Mouse (Mus musculus) spleen, adult 2 months (tissue): Measurements from ENCODE around the gene Ptgds. TPM values are rescaled to one million over a fixed set of nuclear protein-coding genes. Genes with fewer than 3 reads are reported as not detected.
A peak's percentile ranks its signal among the peaks of the same experiment; 100 is the strongest.

ENCODE experiments used
- DNase-seq, 2 experiments: peaks; one replicate each; pipeline versions ENCODE4 v3.0.0 to v3.0.0-alpha.2; 2012 to 2021; ENCODE audit warnings: low spot score in 2 of 2, low read depth in 1 of 2
- H3K27ac ChIP-seq: fragments of 200-500 bp; 2 replicates; pipeline ENCODE4 v1.5.1; 2012; ENCODE audit warnings: low read length, inconsistent platforms; ENCODE audit not compliant: insufficient read depth
- H3K27me3 ChIP-seq: fragments of 200-500 bp; 2 replicates; pipeline ENCODE4 v1.6.1; 2012; ENCODE audit warnings: mild to moderate bottlenecking, moderate library complexity, low read length, inconsistent platforms; ENCODE audit not compliant: control insufficient read depth, insufficient read depth
- H3K36me3 ChIP-seq: fragments of 200-500 bp; 2 replicates; pipeline ENCODE4 v1.6.1; 2012; ENCODE audit warnings: mild to moderate bottlenecking, low read length, inconsistent platforms; ENCODE audit not compliant: control insufficient read depth, insufficient read depth
- H3K4me1 ChIP-seq: fragments of 200-500 bp; 2 replicates; pipeline ENCODE4 v1.6.1; 2011; ENCODE audit warnings: inconsistent platforms; ENCODE audit not compliant: control insufficient read depth, insufficient read depth, insufficient read length
- H3K4me3 ChIP-seq: fragments of 200-500 bp; 2 replicates; pipeline ENCODE4 v1.5.1; 2011; ENCODE audit warnings: mild to moderate bottlenecking, inconsistent platforms; ENCODE audit not compliant: insufficient read depth, insufficient read length; ENCODE audit errors: extremely low read depth
- CTCF ChIP-seq: fragments of 200-500 bp; IDR thresholded peaks from 2 replicates; pipeline ENCODE4 v1.5.1; 2011; ENCODE audit warnings: mild to moderate bottlenecking, inconsistent platforms; ENCODE audit not compliant: insufficient read depth, insufficient read length, insufficient replicate concordance; ENCODE audit errors: extremely low read depth
- POLR2A ChIP-seq: fragments of 200-500 bp; IDR thresholded peaks from 2 replicates; pipeline ENCODE4 v1.6.1; 2011; ENCODE audit warnings: low read depth, low read length, inconsistent platforms
- WGBS: fragments of 180-500 bp; shearing (Covaris S2); methylation state at CpG from one replicate; pipeline ENCODE4 v1.1.7; 2018; 5-methylcytosine and 5-hydroxymethylcytosine counted together
- polyA plus RNA-seq: library from polyadenylated mRNA; depleted of rRNA; stranded (reverse); fragments of >200 nt; gene quantifications from 2 replicates; pipeline ENCODE4 v1.2.3, GENCODE M21; 2012

The Ptgds gene
- polyA plus RNA-seq, 1 experiment: 7.8 TPM

GRCm38 (mm10) chr2:25468962-25469915 lies 607 bp downstream of the Ptgds start:
- Histone ChIP-seq H3K36me3 (no peaks in the 10 kb centered on the region), H3K4me3 (no peak overlapping the region), H3K27me3 (no peaks in the 10 kb centered on the region), H3K4me1 (peaks cover 23% of the 10 kb centered on the region; the same call in 1 of the 2 replicates), H3K27ac (no peak overlapping the region)
- 90% methylated on average over 10 of the region's 10 CpGs for WGBS
- no peak for DNase-seq
- no peak for TF ChIP-seq POLR2A
- no peak for TF ChIP-seq CTCF

- WGBS: 80% methylated on average over 14 of the region's 14 CpGs
- no peak for TF ChIP-seq CTCF
- no peak for TF ChIP-seq POLR2A
- H3K36me3 ChIP-seq: no peaks in the 10 kb centered on the region
- no peaks in the 10 kb centered on the region for H3K27me3 ChIP-seq
- H3K4me3 ChIP-seq: no peak overlapping the region
- DNase-seq: no peak
- H3K27ac ChIP-seq: no peak overlapping the region
- peaks cover 23% of the 10 kb centered on the region; the same call in 1 of the 2 replicates for H3K4me1 ChIP-seq
Observed at GRCm38 (mm10) chr2:25467606-25468303, 2.1 kb downstream of the Ptgds start.

- Histone ChIP-seq H3K4me1 (peaks cover 33% of the 10 kb centered on the region; the same call in 1 of the 2 replicates), H3K4me3 (peak overlapping the region; percentile 47)
- peak; percentile 56 to 82 for DNase-seq
Observed at GRCm38 (mm10) chr2:25465816-25466635, 3.8 kb downstream of the Ptgds start.

GRCm38 (mm10) chr2:25465256-25465655 lies 4.6 kb downstream of the Ptgds start:
- peaks cover 33% of the 10 kb centered on the region; the same call in 1 of the 2 replicates for H3K4me1 ChIP-seq
- no peaks in the 10 kb centered on the region for H3K36me3 ChIP-seq
- H3K27me3 ChIP-seq: no peaks in the 10 kb centered on the region
- 39% methylated on average over 2 of the region's 2 CpGs for WGBS
- no peak for DNase-seq
- peak overlapping the region; percentile 96 for H3K27ac ChIP-seq
- H3K4me3 ChIP-seq: peak overlapping the region; percentile 47; the same call in 1 of the 2 replicates
- TF ChIP-seq POLR2A: no peak
- TF ChIP-seq CTCF: no peak

More at GRCm38 (mm10) chr2:25465816-25466635, 3.8 kb downstream of the Ptgds start:
- 12% methylated on average over 10 of the region's 10 CpGs for WGBS
- TF ChIP-seq CTCF (no peak), POLR2A (peak; percentile 85)
- Histone ChIP-seq H3K36me3 (no peaks in the 10 kb centered on the region), H3K27me3 (no peaks in the 10 kb centered on the region), H3K27ac (peak overlapping the region; percentile 96)

GRCm38 (mm10) chr2:25463630-25464029 lies 6.2 kb downstream of the Ptgds start:
- no peak for TF ChIP-seq POLR2A
- TF ChIP-seq CTCF: no peak
- DNase-seq: no peak
- peaks cover 3% of the 10 kb centered on the region for H3K36me3 ChIP-seq
- no peak overlapping the region for H3K27ac ChIP-seq
- WGBS: 89% methylated on average over 3 of the region's 3 CpGs
- H3K27me3 ChIP-seq: no peaks in the 10 kb centered on the region
- H3K4me3 ChIP-seq: no peak overlapping the region
- peaks cover 36% of the 10 kb centered on the region; the same call in 1 of the 2 replicates for H3K4me1 ChIP-seq

GRCm38 (mm10) chr2:25461407-25461806 lies 8.4 kb downstream of the Ptgds start:
- Histone ChIP-seq H3K4me3 (peak overlapping the region; percentile 31; the same call in 1 of the 2 replicates), H3K36me3 (peaks cover 6% of the 10 kb centered on the region), H3K27me3 (no peaks in the 10 kb centered on the region), H3K4me1 (peaks cover 31% of the 10 kb centered on the region; the same call in 1 of the 2 replicates), H3K27ac (peak overlapping the region; percentile 84)
- WGBS: 19% methylated on average over 3 of the region's 3 CpGs
- no peak for DNase-seq
- no peak for TF ChIP-seq POLR2A
- TF ChIP-seq CTCF: no peak
